Mouse (Mus musculus) spleen, adult 2 months (tissue): ENCODE data around the gene Gadd45gip1.

Experiments
- CTCF ChIP-seq: fragments of 200-500 bp; IDR thresholded peaks from 2 replicates; pipeline ENCODE4 v1.5.1; 2011; ENCODE audit warnings: mild to moderate bottlenecking, inconsistent platforms; ENCODE audit not compliant: insufficient read depth, insufficient read length, insufficient replicate concordance; ENCODE audit errors: extremely low read depth
- POLR2A ChIP-seq: fragments of 200-500 bp; IDR thresholded peaks from 2 replicates; pipeline ENCODE4 v1.6.1; 2011; ENCODE audit warnings: low read depth, low read length, inconsistent platforms

GRCm38 (mm10) chr8:84839875-84840247 lies 8.5 kb downstream of the Gadd45gip1 start:
- TF ChIP-seq CTCF (no peak), POLR2A (no peak)
